Mouse (Mus musculus) testis, postnatal 14 days (tissue): ENCODE measurements around the gene Chst4.

Experiments
- DNase-seq: peaks from one replicate; pipeline ENCODE4 v3.0.0; 2021; ENCODE audit warnings: low spot score

Chst4 gene

GRCm38 (mm10) chr8:110006312-110007023 lies 33.1 kb downstream of the Chst4 start:
- no peak for DNase-seq

DNA sequence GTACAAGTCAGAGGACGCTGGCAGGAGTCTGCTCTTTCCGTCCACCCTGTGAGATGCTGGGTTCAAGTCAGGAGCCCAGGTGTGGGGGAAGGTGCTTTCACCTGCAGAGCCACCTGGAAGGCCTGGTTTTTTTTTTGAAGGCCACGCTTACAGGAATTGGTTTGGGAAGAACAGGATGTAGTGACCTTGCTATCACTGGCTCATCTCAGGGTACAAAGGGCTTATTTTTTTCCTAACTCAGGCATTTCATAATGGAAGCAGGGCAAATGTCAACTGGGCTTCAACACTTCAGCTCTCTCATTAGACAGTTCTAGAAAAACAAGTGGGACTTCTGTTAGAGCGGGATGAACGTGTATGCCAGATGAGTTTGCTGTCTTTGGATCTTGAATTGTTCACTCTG lies 35.2 kb downstream of the Chst4 start:
- no peak for DNase-seq

DNA sequence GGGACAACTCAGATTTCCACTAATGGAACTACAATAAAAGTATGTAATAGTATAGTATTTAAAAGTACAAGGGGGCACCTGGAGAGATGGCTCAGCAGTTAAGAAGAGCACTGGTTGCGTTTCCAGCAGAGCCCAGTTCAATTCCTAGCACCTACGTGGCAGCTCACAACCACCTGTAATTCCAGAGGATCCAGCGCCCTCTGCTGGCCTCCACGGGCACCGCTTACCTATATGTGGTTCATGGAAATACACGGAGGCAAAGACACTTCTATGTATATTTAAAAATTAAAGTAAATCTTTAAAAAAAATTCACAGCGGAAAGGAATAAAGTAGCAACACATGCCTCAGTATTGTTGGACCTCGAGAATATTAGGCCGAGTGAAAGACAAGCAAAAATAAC lies 36.6 kb downstream of the Chst4 start:
- no peak for DNase-seq

GRCm38 (mm10) chr8:109999974-110000373 lies 39.6 kb downstream of the Chst4 start:
- no peak for DNase-seq

DNA sequence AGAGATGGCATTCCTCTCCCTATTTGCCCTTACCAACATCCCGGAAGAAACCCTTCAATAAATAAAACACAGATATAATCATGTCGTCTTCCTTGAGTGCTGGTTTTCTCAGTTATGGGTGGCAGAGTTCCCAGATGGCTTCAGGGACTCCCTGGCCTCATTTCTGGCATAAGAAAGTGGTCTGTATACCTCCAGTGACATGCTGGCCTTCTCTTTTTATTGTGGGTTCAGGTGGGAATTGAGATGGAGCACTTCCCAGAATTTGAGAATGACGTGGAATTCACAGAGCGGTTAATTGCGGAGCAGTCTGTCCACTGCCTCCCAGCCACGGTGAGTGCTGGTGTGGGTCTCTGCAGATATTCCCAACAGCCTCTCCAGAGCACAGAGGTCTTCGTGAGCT lies 41.5 kb downstream of the Chst4 start:
- DNase-seq: no peak

- DNase-seq: no peak
Measured at GRCm38 (mm10) chr8:109997381-109997780, 42.2 kb downstream of the Chst4 start.

GRCm38 (mm10) chr8:109992951-109993350 lies 46.6 kb downstream of the Chst4 start:
- no peak for DNase-seq

DNA sequence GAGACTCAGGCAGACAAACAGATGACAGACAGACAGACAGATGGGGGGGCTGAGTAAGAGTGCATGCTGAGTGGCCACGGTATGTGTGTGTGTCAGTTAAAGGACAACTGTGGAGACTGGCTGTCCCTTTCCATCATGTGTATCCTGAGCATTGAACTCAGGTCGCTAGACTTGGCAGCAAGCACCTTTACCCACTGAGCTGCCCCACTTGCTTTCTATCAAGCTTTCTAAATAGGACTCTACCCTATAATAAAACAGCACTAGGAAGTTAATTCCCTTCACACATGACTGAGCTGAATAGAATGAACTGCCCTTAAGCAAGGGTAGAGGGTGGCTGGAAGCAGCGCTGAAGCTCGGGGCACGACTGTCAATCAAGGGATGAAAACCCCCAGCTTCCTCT lies 47.4 kb downstream of the Chst4 start:
- DNase-seq: no peak

DNA sequence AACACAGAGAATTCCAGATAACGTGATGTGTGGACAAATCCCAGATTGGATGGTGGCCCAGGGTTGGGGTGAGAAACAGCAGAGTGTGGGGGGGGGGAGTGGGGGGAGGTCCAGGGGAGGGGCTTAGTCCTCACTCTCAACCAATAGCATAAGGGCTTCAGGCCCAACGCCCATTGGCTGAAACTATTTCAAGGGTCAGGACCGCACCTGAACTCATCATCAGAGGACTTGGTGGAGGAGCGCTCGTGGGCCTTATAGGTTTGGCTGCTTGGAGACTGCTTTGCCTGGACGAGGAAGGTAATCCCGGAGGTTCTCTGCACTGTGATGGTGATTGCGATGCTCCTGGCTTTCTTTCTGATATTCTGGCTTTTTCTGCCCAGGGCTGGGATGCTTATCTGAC lies 49.3 kb downstream of the Chst4 start, which contains the start of gene Tat:
Tat (plus strand) TSS at position 214 of the 400 bp plus-strand sequence.
- no peak for DNase-seq

- DNase-seq: no peak
Measured at GRCm38 (mm10) chr8:109989151-109989550, 50.4 kb downstream of the Chst4 start.

- no peak for DNase-seq
Measured at GRCm38 (mm10) chr8:109987776-109988175, 51.8 kb downstream of the Chst4 start.

GRCm38 (mm10) chr8:109986384-109986783 lies 53.2 kb downstream of the Chst4 start:
- no peak for DNase-seq

DNA sequence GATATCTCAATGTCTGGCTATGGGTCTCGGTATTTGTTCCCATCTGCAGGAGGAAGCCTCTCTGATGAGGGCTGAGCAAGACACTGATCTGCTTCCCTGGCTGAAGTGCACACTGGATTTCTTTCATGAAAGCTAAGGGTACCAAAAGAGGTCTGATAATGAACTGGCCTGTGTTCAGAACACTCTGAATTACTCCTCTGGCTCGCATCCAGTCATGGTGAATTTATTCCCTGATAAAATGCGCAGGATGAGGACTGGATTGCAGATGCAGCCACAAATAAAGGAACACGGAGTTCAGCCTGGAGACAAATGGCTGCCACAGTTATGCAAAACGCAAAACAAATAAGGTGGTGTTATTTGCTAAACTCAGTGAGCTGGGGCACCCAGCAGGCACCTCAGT lies 55.6 kb downstream of the Chst4 start:
- DNase-seq: peak; percentile 64

DNA sequence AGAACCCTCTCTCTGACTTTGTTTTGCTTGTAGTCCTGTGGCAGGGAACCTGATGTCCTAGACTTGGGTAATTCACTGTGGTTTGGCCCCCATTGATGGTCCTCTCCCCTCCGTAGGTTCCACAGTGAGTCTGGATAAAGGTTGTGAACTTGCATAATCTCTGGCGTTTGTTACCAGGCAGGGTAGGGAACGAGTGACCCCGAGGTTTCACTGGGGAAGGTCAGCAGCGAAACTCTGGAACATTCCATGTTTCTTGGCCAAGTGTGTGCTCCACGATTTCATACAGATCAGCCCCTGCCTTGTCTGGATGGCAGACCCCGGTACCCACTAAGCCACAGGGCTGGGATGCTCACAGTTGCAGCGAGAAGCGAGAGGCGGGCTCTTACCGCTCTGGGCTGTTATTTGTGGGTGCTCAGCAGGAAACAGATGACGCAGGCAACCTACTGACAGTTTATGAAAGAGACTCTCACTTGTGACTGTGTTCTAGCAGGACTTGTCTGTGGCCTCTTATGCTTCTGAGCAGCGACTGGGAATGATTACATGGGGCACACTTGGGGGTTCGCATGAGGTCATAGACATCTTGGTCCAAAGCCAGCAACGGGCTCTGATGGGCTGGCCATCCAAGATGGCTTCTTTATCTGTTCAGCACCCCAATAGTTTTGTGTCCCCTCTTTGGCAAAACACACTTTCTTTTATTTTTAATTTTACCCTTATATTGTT lies 57.0 kb downstream of the Chst4 start:
- no peak for DNase-seq

- no peak for DNase-seq
Measured at GRCm38 (mm10) chr8:109979339-109979738, 60.2 kb downstream of the Chst4 start.
